Mouse (Mus musculus) layer of hippocampus, adult 18-20 months (tissue): ENCODE results near the gene Eif3c. TPM values are rescaled to one million over a fixed set of nuclear protein-coding genes. Genes with fewer than 3 reads are reported as not detected.

Source experiments
- DNase-seq, 2 experiments: peaks; one replicate each; pipeline ENCODE4 v3.0.0; 2022; ENCODE audit warnings: low spot score in 2 of 2
- long read RNA-seq: library from polyadenylated mRNA; stranded (forward); transcript quantifications from one replicate; pipeline ENCODE4 v2.0.0, GENCODE M21; 2021
- total RNA-seq, 2 experiments: library from RNA; stranded (reverse); gene quantifications; 2 replicates each; pipeline ENCODE4 v1.2.3; 2021

Gene Eif3c
- total RNA-seq: 100 to 1,000 TPM; 180 to 184 TPM
- long read RNA-seq, transcript Eif3c-201 (21 exons, 3,383 nt): major isoform, 47 of 79 reads
- long read RNA-seq, partial matches to known transcripts: 30 of 79 reads
- long read RNA-seq, other reads (novel, unspliced or antisense): 2 of 79 reads

- DNase-seq: peak; percentile 80 to 93
Observed at GRCm38 (mm10) chr7:126566094-126566765, at the start of gene Eif3c. Eif3c (minus strand) TSS chr7:126566411.

DNA sequence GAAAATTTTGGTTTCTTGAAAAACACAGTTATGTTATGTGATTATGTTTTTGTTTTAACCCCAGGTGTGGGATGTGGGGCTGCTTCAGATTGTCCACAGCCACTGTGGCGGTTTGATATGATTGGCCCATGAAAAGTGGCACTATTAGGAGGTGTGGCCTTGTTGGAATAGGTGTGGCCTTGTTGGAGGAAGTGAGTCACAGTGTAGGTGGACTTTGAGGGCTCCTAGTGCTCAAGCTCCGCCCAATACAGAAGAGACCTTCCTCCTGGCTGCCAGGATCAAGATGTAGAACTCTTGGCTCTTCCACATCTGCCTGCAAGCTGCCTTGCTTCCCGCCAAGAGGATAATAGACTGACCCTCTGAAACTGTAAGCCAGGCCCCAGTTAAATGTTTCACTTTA, 46.5 kb upstream of the Eif3c start:
- DNase-seq: no peak

DNA sequence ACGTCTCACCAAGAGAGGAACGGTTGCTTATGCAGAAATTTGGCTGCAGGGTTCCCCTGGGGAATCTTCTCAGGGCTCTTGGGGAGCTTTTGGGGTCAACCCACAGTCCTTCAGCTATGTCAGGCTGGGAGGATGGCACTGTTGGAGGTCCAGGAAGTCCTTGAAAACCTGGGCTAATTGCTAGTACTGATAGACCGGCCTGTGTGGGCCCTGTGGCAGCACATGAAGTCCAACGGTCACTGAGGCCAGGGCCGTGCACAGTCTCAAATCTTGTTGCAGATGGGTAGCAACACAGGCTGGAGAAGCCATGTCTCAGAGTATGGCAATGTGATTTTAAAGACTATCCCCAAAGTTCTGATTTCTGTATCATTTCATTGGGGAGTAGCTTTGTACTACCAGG, 41.6 kb upstream of the Eif3c start:
- no peak for DNase-seq

- DNase-seq: no peak
Observed at GRCm38 (mm10) chr7:126607064-126607463, 40.9 kb upstream of the Eif3c start.

DNA sequence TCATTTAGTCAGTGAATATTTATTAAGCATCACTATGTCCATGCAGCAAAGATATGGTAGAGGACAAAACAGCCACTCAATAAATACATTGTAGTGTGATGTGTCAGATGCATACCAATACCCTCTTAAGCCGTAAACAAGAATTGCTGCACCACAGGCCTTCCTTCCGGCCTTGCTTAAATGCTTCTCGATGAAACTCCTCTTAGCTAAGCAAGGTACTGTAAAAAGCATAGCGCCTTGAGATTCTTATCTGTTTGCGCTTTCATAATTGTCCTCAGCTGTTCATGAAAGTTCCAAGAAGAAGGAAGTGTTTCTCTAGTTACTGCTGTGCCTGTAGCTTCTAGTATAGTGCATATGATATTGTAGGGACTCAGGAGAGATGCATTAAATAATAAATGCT, 40.4 kb upstream of the Eif3c start:
- no peak for DNase-seq

GRCm38 (mm10) chr7:126602650-126603049, 36.4 kb upstream of the Eif3c start:
- no peak for DNase-seq

DNA sequence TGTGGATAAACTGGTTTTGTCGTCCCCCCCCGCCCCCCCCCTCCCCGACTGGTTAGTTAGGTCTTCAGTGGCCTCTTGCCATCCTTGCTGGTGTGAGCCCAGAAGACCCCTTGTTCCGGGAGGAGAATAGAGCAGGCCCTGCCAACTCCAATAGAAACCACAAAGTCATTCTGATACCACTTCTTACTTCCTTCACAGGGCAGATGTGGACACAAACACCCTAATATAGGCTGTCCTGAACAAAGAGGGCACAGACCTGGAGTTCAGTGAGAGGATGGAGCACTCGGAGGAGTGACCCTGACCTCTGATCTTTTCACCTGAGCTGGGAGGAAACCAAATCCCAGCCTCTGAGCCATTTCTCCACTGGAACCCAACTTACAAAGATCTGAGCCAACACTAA, 35.7 kb upstream of the Eif3c start:
- DNase-seq: no peak

- no peak for DNase-seq
Observed at GRCm38 (mm10) chr7:126598919-126599318, 32.7 kb upstream of the Eif3c start.

GRCm38 (mm10) chr7:126596414-126596813, 30.2 kb upstream of the Eif3c start:
- DNase-seq: no peak

- no peak for DNase-seq
Observed at GRCm38 (mm10) chr7:126595890-126596289, 29.7 kb upstream of the Eif3c start.

GRCm38 (mm10) chr7:126594862-126595561, 28.8 kb upstream of the Eif3c start, which contains the start of gene Il27:
Il27 (minus strand) TSS chr7:126594941.
- no peak for DNase-seq

GRCm38 (mm10) chr7:126587779-126588178, 21.6 kb upstream of the Eif3c start:
- DNase-seq: peak in 1 of 2 experiments; percentile 57

- DNase-seq: no peak
Observed at GRCm38 (mm10) chr7:126586839-126587238, 20.6 kb upstream of the Eif3c start.

DNA sequence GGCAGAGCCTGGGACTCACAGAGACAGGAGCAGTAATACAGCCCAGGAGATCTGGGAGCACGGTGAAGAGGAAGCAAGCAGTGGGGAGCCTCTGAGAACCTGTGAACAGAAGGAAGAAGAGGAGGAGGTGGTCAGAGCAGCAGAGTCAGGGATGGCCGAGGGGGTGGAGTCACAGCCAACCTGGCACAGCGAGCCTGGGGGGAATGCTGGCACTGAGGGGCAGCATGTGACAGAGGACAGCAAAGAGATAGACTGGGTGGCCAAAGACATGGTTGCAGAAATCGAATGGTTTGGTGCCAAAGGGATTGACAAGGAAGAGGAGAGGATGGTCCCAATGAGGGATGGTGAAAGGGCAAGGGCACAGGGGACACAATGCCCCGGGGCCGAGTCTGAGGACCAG, 19.5 kb upstream of the Eif3c start, which contains the start of gene Cln3:
TSS of gene Cln3 (minus strand) at position 101 of the 400 bp plus-strand sequence.
- DNase-seq: no peak

- no peak for DNase-seq
Observed at GRCm38 (mm10) chr7:126584506-126584977, 18.3 kb upstream of the Eif3c start, which contains the start of gene Apobr. Apobr (plus strand) TSS chr7:126584942.

- DNase-seq: no peak
Observed at GRCm38 (mm10) chr7:126583761-126584160, 17.6 kb upstream of the Eif3c start.

DNA sequence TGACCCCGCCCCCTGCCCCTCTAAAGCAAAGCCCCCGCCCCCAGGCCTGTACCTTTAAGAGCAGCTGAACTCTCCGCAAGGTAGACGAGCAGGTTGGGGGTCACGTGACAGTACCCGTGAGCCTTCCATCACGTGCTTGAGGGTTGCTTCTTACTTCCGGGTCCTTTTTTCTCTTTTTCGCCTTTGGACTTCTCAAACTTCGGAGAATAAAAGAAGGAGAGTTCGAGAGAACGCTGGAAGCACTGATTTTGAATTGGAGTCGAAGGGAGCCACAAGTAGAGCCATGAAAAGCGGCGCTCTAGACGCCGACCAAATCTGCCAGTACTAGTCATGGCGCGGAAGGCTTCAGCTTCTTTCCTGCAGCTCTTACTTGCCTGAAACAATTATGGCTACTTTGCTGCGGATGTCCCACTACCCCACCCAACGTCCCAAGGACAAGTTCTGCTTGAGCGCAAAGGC, 17.1 kb upstream of the Eif3c start:
- peak; percentile 70 to 89 for DNase-seq

- no peak for DNase-seq
Observed at GRCm38 (mm10) chr7:126582759-126583158, 16.5 kb upstream of the Eif3c start.

GRCm38 (mm10) chr7:126581661-126582060, 15.4 kb upstream of the Eif3c start:
- DNase-seq: no peak

DNA sequence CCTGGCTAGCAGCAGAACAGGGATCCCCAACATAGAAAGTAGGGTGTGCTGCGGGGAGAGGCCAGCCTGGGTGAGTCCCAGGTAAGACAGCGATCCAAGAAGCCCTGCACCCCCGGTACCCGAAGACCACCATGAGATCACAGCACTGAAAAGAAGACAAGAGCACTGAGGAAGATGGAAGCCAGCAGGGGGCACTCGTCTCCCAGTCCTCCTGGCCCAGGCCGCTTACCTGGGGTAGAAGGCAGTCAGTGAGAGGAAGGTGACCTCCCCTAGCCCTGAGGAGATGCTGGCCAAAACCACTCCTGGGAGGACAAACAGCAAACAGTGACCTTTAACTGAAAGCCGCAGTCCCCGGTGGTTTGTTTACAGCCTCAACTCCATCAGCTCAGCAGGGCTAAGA, 13.0 kb upstream of the Eif3c start:
- DNase-seq: peak in 1 of 2 experiments; percentile 43

DNA sequence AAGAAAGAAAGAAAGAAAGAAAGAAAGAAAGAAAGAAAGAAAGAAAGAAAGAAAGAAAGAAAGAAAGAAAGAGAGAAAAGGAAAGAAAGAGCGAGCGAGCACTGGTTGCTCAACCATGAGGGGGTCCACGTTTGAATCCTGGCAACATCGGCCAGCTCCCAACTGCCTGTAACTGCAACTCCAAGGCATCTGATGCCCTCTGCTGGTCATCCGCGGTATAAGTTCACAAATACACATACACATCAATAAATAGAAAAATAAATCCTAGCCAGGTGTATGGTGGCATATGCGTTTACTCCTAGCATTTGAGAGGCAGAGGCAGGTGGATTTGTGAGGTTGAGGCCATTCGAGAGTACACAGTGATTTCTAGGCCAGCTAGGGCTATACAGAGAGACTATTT, 10.7 kb upstream of the Eif3c start:
- peak in 1 of 2 experiments; percentile 63 for DNase-seq

- no peak for DNase-seq
Observed at GRCm38 (mm10) chr7:126565693-126566092, 518 bp downstream of the Eif3c start.
